Comparison of ENCODE assay signal across 19 mouse cellular contexts in the genomic region with DNA sequence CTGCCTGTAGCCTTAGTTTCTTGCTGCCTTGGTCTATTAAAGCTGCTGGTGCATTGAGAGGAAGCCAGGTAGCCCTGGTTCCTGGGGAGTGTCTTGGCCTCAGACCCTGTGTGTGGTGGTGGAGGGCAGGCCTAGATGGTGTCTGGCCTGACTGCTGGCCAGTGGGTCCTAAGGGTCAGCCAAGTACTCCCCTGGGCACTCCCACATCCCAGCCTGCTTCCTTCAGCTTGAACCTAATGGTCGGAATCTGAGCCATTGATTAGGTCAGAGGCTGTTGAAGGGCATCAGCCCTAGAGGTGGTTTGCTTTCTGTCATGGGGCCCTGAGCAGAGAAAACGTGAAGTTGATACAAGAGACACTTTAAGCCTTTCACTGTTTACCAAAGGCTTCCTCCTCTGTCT. TPM values are rescaled to one million over a fixed set of nuclear protein-coding genes. Genes with fewer than 3 reads are reported as not detected.
DNase-seq lines count a peak whose midpoint lies in the region; ATAC-seq and TF ChIP-seq lines count a peak whose summit lies in the region.
"Had no signal": no experiment of that assay in that cellular context is flagged by ENCODE, and none has a peak within 500 bp of the region (broad histone marks: within the 10 kb centered on the region; RNA-seq: fewer than 3 reads in every experiment).

No protein-coding gene starts in this region.

- no peak overlapping the region for H3K4me3 ChIP-seq in heart, embryonic 13.5 days
- no peak overlapping the region for H3K4me3 ChIP-seq in kidney, postnatal 0 days (replicated peaks; ENCODE audit: low read depth, low read length)
- H3K4me3 ChIP-seq in ES-Bruce4 (ENCODE audit: low read depth, low read length): no peak overlapping the region
- H3K4me3 ChIP-seq: heart, embryonic 10.5 days; midbrain, embryonic 12.5 days; neural tube, embryonic 13.5 days had no signal

- no peak for TF ChIP-seq EP300 in ES-Bruce4 (IDR thresholded peaks at IDR 0.05; ENCODE audit: insufficient read depth, low read depth, low read length)

- H3K4me1 ChIP-seq in heart, embryonic 13.5 days: no peaks in the 10 kb centered on the region
- H3K4me1 ChIP-seq in kidney, postnatal 0 days (replicated peaks; ENCODE audit: insufficient read depth, low read length): no peaks in the 10 kb centered on the region; the same call in 1 of the 2 replicates
- H3K4me1 ChIP-seq in ES-Bruce4 (ENCODE audit: control insufficient read depth, insufficient read depth, low read length): peaks cover 4% of the 10 kb centered on the region
- H3K4me1 ChIP-seq: midbrain, embryonic 12.5 days; neural tube, embryonic 13.5 days had no signal

- no peak for TF ChIP-seq CTCF in kidney, postnatal 0 days (IDR thresholded peaks at IDR 0.05; ENCODE audit: low read depth)
- no peak for TF ChIP-seq CTCF in ES-Bruce4 (IDR thresholded peaks at IDR 0.05; ENCODE audit: low read depth, low read length)

- H3K27ac ChIP-seq in heart, embryonic 13.5 days (replicated peaks): 0 out of 2 replicates have a peak overlapping the region, but pooled peaks have one; percentile 20
- 0 out of 2 replicates have a peak overlapping the region, but pooled peaks have one; percentile 10 for H3K27ac ChIP-seq in kidney, postnatal 0 days
- H3K27ac ChIP-seq in ES-Bruce4 (ENCODE audit: insufficient read depth, low read length): peak overlapping the region; percentile 57
- H3K27ac ChIP-seq: heart, embryonic 10.5 days; liver, embryonic 14.5 days; midbrain, embryonic 12.5 days; neural tube, embryonic 13.5 days had no signal

- WGBS in heart, embryonic 13.5 days: 47% methylated on average over 2 of the region's 2 CpGs
- WGBS in kidney, postnatal 0 days: 39% methylated on average over 2 of the region's 2 CpGs

- no peak for ATAC-seq in heart, embryonic 13.5 days (ENCODE audit: extremely low read depth, insufficient number of reproducible peaks, low FRiP score, low TSS enrichment)
- ATAC-seq in kidney, postnatal 0 days (replicated peaks; ENCODE audit: low FRiP score, low read depth): no peak; the same call in 1 of the 2 replicates

- H3K9ac ChIP-seq in heart, embryonic 13.5 days: no peak overlapping the region
- no peak overlapping the region for H3K9ac ChIP-seq in kidney, postnatal 0 days (ENCODE audit: low read depth, low read length)
- no peak overlapping the region for H3K9ac ChIP-seq in ES-Bruce4 (ENCODE audit: low read depth, poor library complexity, severe bottlenecking)
- H3K9ac ChIP-seq: liver, embryonic 14.5 days; midbrain, embryonic 12.5 days; neural tube, embryonic 13.5 days had no signal

- DNase-seq in adrenal gland, adult 2 months: peak; percentile 24
- DNase-seq in adrenal gland, postnatal 25 days: no peak
- no peak for DNase-seq in heart, adult 9 months (ENCODE audit: low spot score in 2 of 2)
- DNase-seq in kidney, postnatal 0 days (ENCODE audit: low spot score): peak; percentile 54
- DNase-seq in kidney, postnatal 4 days: no peak
- no peak for DNase-seq in right cerebral cortex, postnatal 36 days (ENCODE audit: low spot score in 2 of 2)
- DNase-seq: gastrocnemius, postnatal 25 days; heart, postnatal 14 days; layer of hippocampus, postnatal 36 days; right cerebral cortex, postnatal 14 days; thymus, postnatal 25 days had no signal

- H3K9me3 ChIP-seq in heart, embryonic 13.5 days: no peaks in the 10 kb centered on the region
- H3K9me3 ChIP-seq in kidney, postnatal 0 days (replicated peaks; ENCODE audit: low read length): no peaks in the 10 kb centered on the region
- H3K9me3 ChIP-seq in ES-Bruce4 (replicated peaks; ENCODE audit: control insufficient read depth, insufficient read depth, low read length, poor library complexity, severe bottlenecking): no peaks in the 10 kb centered on the region
- H3K9me3 ChIP-seq: heart, embryonic 10.5 days; midbrain, embryonic 12.5 days; neural tube, embryonic 13.5 days had no signal

- H3K27me3 ChIP-seq in heart, embryonic 13.5 days (replicated peaks): no peaks in the 10 kb centered on the region
- no peaks in the 10 kb centered on the region for H3K27me3 ChIP-seq in kidney, postnatal 0 days (ENCODE audit: insufficient read depth, low read length)
- no peaks in the 10 kb centered on the region for H3K27me3 ChIP-seq in ES-Bruce4 (ENCODE audit: control insufficient read depth, insufficient read depth, low read length, poor library complexity, severe bottlenecking)
- H3K27me3 ChIP-seq: midbrain, embryonic 12.5 days; neural tube, embryonic 13.5 days had no signal

- no peak overlapping the region for H3K4me2 ChIP-seq in heart, embryonic 13.5 days
- no peak overlapping the region for H3K4me2 ChIP-seq in kidney, postnatal 0 days (ENCODE audit: low read length)
- H3K4me2 ChIP-seq: midbrain, embryonic 12.5 days; neural tube, embryonic 13.5 days had no signal

- TF ChIP-seq POLR2A in ES-Bruce4 (IDR thresholded peaks at IDR 0.05; ENCODE audit: insufficient read depth, low read length): no peak

- H3K36me3 ChIP-seq in heart, embryonic 13.5 days: peaks cover 58% of the 10 kb centered on the region
- peaks cover 35% of the 10 kb centered on the region for H3K36me3 ChIP-seq in kidney, postnatal 0 days (ENCODE audit: insufficient read depth, low read length)
- peaks cover 39% of the 10 kb centered on the region for H3K36me3 ChIP-seq in ES-Bruce4 (ENCODE audit: control insufficient read depth, insufficient read depth, low read length, poor library complexity, severe bottlenecking)

RNA-seq across cellular contexts. Expression of a gene that starts 17.3 kb away (rescaled TPM):
- 100 to 1,000 TPM; 181 to 207 TPM for total RNA-seq in adrenal gland, adult 2 months (2021)
- 36.4 and 36.6 TPM in 2 replicates for polyA plus RNA-seq in adrenal gland, adult 2 months (2012; rRNA removed)
- 182 and 186 TPM in 2 replicates for total RNA-seq in adrenal gland, postnatal 25 days (2021)
- 190 and 219 TPM in 2 replicates for polyA plus RNA-seq in heart, embryonic 13.5 days (2015; fragmentation: Nextera tagmentation; extraction: Ambion mirVana)
- polyA plus RNA-seq in kidney, postnatal 0 days (2015; fragmentation: Nextera tagmentation; extraction: Ambion mirVana): 203 and 220 TPM in 2 replicates
- polyA plus RNA-seq in ES-Bruce4 (2011; ENCODE audit: insufficient read depth, insufficient read length, low read depth, missing spikeins): 437 and 458 TPM in 2 replicates

RNA-seq across cellular contexts. Expression of a gene that starts 31.2 kb away (rescaled TPM):
- total RNA-seq in adrenal gland, adult 2 months (2021): 1 to 10 TPM; 1.8 to 2.4 TPM
- polyA plus RNA-seq in adrenal gland, adult 2 months (2012; rRNA removed): 2.5 and 3.7 TPM in 2 replicates
- 0.81 and 1.9 TPM in 2 replicates for total RNA-seq in adrenal gland, postnatal 25 days (2021)
- polyA plus RNA-seq in heart, embryonic 13.5 days (2015; fragmentation: Nextera tagmentation; extraction: Ambion mirVana): 1.9 and 2.7 TPM in 2 replicates
- polyA plus RNA-seq in kidney, postnatal 0 days (2015; fragmentation: Nextera tagmentation; extraction: Ambion mirVana): 12.2 and 13.5 TPM in 2 replicates
- 10.6 and 11.8 TPM in 2 replicates for polyA plus RNA-seq in ES-Bruce4 (2011; ENCODE audit: insufficient read depth, insufficient read length, low read depth, missing spikeins)

RNA-seq across cellular contexts. Expression of a gene that starts 34.8 kb away (rescaled TPM):
- total RNA-seq in adrenal gland, adult 2 months (2021): not detected
- polyA plus RNA-seq in adrenal gland, adult 2 months (2012; rRNA removed): not detected in 2 replicates
- total RNA-seq in adrenal gland, postnatal 25 days (2021): not detected in 2 replicates
- 0.36 TPM in 1 of 2 replicates, not detected in the other for polyA plus RNA-seq in heart, embryonic 13.5 days (2015; fragmentation: Nextera tagmentation; extraction: Ambion mirVana)
- not detected in 2 replicates for polyA plus RNA-seq in kidney, postnatal 0 days (2015; fragmentation: Nextera tagmentation; extraction: Ambion mirVana)
- polyA plus RNA-seq in ES-Bruce4 (2011; ENCODE audit: insufficient read depth, insufficient read length, low read depth, missing spikeins): 2.4 and 3.0 TPM in 2 replicates
- total RNA-seq: gastrocnemius, postnatal 25 days; heart, postnatal 14 days had no signal
- polyA plus RNA-seq: forebrain, embryonic 11.5 days; large intestine, adult 2 months; midbrain, embryonic 12.5 days had no signal

Comparison
In these comparisons a context has a peak if more than half of its experiments do, and no peak if none do; other contexts are left out.
1. DNase-seq: peak in adrenal gland, adult 2 months (single experiment) and kidney, postnatal 0 days (single experiment); none in adrenal gland, postnatal 25 days (single experiment), heart, adult 9 months (0 of 2), kidney, postnatal 4 days (0 of 2) and right cerebral cortex, postnatal 36 days (0 of 2).
2. Peak in every context shown above with its lines, with median percentiles within 50 percentile points of each other: H3K27ac ChIP-seq.